Mouse (Mus musculus): ENCODE data around the gene Cdc42se1. TPM values are rescaled to one million over a fixed set of nuclear protein-coding genes. Genes with fewer than 3 reads are reported as not detected.
A peak's percentile ranks its signal among the peaks of the same experiment; 100 is the strongest.
"Not testable (repeated sequence)": the region's sequence is repeated elsewhere in the genome, so short reads cannot be mapped to it uniquely, and the experiment has no call there.

The Cdc42se1 gene
- polyA plus RNA-seq, 1 experiment from 2014 or later = 90.3 TPM

DNA sequence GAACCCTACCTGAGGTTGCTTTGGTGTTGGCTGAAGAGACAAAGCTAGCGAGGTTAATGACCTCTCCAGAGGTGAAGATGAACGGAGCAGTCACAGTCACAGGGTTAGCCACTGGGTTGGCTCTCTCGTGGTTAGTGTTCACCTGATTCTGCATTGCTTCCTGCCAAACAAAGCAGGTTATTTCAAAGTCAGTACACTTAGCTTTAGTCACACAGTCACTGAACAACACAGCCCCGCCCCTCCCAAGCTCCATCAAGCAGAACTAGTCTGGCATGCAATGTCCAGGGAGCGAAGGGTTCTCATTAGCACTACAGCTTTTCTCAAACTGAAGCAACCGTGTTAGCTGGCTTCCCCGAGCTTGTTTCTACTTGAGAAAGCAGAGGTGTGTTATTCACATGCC lies 28.4 kb upstream of the Cdc42se1 start:
- WGBS = 53% methylated on average over 7 of the region's 7 CpGs
- H3K4me3 ChIP-seq (ENCODE audit: low read length) = no peak overlapping the region
- H3K4me2 ChIP-seq (replicated peaks; ENCODE audit: low read depth, low read length) = no peak overlapping the region
- no peak overlapping the region for H3K9ac ChIP-seq (replicated peaks; ENCODE audit: low read length)
- H3K27ac ChIP-seq (ENCODE audit: low read length) = peak overlapping the region; percentile 83
- no peaks in the 10 kb centered on the region for H3K27me3 ChIP-seq (ENCODE audit: insufficient read depth, low read length)
- peak; percentile 93 for ATAC-seq (ENCODE audit: low FRiP score, low TSS enrichment)
- H3K4me1 ChIP-seq (ENCODE audit: insufficient read depth, low read length) = no peaks in the 10 kb centered on the region
- H3K36me3 ChIP-seq (ENCODE audit: insufficient read depth, low read length) = peaks cover 64% of the 10 kb centered on the region
- no peaks in the 10 kb centered on the region for H3K9me3 ChIP-seq (ENCODE audit: low read length)

GRCm38 (mm10) chr3:95200562-95200961 lies 28.0 kb upstream of the Cdc42se1 start:
- H3K9ac ChIP-seq (replicated peaks; ENCODE audit: low read length) = no peak overlapping the region
- no peaks in the 10 kb centered on the region for H3K9me3 ChIP-seq (ENCODE audit: low read length)
- no peak overlapping the region for H3K4me2 ChIP-seq (replicated peaks; ENCODE audit: low read depth, low read length)
- H3K27ac ChIP-seq (ENCODE audit: low read length) = peak overlapping the region; percentile 83
- no peak overlapping the region for H3K4me3 ChIP-seq (ENCODE audit: low read length)
- ATAC-seq (ENCODE audit: low FRiP score, low TSS enrichment) = no peak
- H3K36me3 ChIP-seq (ENCODE audit: insufficient read depth, low read length) = peaks cover 64% of the 10 kb centered on the region
- WGBS = 71% methylated on average over 2 of the region's 2 CpGs
- no peaks in the 10 kb centered on the region for H3K4me1 ChIP-seq (ENCODE audit: insufficient read depth, low read length)
- no peaks in the 10 kb centered on the region for H3K27me3 ChIP-seq (ENCODE audit: insufficient read depth, low read length)

- no peak overlapping the region for H3K27ac ChIP-seq (ENCODE audit: low read length)
- no peak for ATAC-seq (ENCODE audit: low FRiP score, low TSS enrichment)
- H3K4me2 ChIP-seq (replicated peaks; ENCODE audit: low read depth, low read length) = no peak overlapping the region
- WGBS = 88% methylated on average over 6 of the region's 6 CpGs
- peaks cover 50% of the 10 kb centered on the region for H3K36me3 ChIP-seq (ENCODE audit: insufficient read depth, low read length)
- no peaks in the 10 kb centered on the region for H3K4me1 ChIP-seq (ENCODE audit: insufficient read depth, low read length)
- no peak overlapping the region for H3K9ac ChIP-seq (replicated peaks; ENCODE audit: low read length)
- H3K4me3 ChIP-seq (ENCODE audit: low read length) = no peak overlapping the region
- H3K27me3 ChIP-seq (ENCODE audit: insufficient read depth, low read length) = no peaks in the 10 kb centered on the region
- no peaks in the 10 kb centered on the region for H3K9me3 ChIP-seq (ENCODE audit: low read length)
Measured at GRCm38 (mm10) chr3:95203880-95204279, 24.7 kb upstream of the Cdc42se1 start.

- peaks cover 26% of the 10 kb centered on the region for H3K36me3 ChIP-seq (ENCODE audit: insufficient read depth, low read length)
Measured at GRCm38 (mm10) chr3:95208286-95208685, 20.2 kb upstream of the Cdc42se1 start.

GRCm38 (mm10) chr3:95210585-95210984 lies 17.9 kb upstream of the Cdc42se1 start:
- no peak overlapping the region for H3K9ac ChIP-seq (replicated peaks; ENCODE audit: low read length)
- no peak overlapping the region for H3K4me3 ChIP-seq (ENCODE audit: low read length)
- H3K4me1 ChIP-seq (ENCODE audit: insufficient read depth, low read length) = no peaks in the 10 kb centered on the region
- H3K27me3 ChIP-seq (ENCODE audit: insufficient read depth, low read length) = no peaks in the 10 kb centered on the region
- no peak overlapping the region for H3K4me2 ChIP-seq (replicated peaks; ENCODE audit: low read depth, low read length)
- H3K9me3 ChIP-seq (ENCODE audit: low read length) = no peaks in the 10 kb centered on the region
- H3K36me3 ChIP-seq (ENCODE audit: insufficient read depth, low read length) = peaks cover 20% of the 10 kb centered on the region
- 97% methylated on average over 2 of the region's 2 CpGs for WGBS
- no peak overlapping the region for H3K27ac ChIP-seq (ENCODE audit: low read length)
- ATAC-seq (ENCODE audit: low FRiP score, low TSS enrichment) = no peak

More at GRCm38 (mm10) chr3:95208286-95208685, 20.2 kb upstream of the Cdc42se1 start:
- Histone ChIP-seq H3K9me3 (ENCODE audit: low read length) (no peaks in the 10 kb centered on the region), H3K27ac (ENCODE audit: low read length) (no peak overlapping the region), H3K4me1 (ENCODE audit: insufficient read depth, low read length) (no peaks in the 10 kb centered on the region), H3K4me2 (replicated peaks; ENCODE audit: low read depth, low read length) (no peak overlapping the region), H3K27me3 (ENCODE audit: insufficient read depth, low read length) (no peaks in the 10 kb centered on the region), H3K4me3 (ENCODE audit: low read length) (no peak overlapping the region), H3K9ac (replicated peaks; ENCODE audit: low read length) (no peak overlapping the region)
- no peak for ATAC-seq (ENCODE audit: low FRiP score, low TSS enrichment)
- 93% methylated on average over 4 of the region's 4 CpGs for WGBS

DNA sequence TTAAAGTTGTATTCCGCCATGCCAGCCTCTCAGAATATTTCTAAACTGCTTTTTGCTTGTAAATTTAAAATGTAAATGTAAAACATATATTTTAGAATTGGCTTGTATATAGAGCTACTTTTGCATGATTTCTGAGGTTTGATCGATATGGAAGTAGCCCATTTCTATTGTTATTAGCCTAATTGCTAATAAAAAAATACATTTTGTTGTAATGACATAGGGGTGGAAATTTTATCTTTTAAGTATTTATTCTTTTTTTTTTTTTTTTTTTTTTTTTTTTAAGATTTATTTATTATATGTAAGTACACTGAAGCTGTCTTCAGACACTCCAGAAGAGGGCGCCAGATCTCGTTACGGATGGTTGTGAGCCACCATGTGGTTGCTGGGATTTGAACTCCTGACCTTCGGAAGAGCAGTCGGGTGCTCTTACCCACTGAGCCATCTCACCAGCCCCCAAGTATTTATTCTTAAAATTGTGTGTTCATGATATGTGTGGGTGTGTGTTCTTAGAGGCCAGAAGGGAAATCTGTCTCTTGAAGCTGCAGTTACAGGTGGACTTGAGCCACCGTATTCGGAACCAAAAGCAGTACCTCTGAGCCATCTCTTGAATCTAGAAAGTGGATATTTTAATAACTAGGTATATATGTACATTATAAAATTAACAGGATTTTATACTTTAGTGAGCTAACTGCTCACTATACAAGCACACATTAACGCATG lies 15.5 kb upstream of the Cdc42se1 start:
- H3K9me3 ChIP-seq (ENCODE audit: low read length); H3K4me2 ChIP-seq (replicated peaks; ENCODE audit: low read depth, low read length); H3K9ac ChIP-seq (replicated peaks; ENCODE audit: low read length); H3K27me3 ChIP-seq (ENCODE audit: insufficient read depth, low read length); ATAC-seq (ENCODE audit: low FRiP score, low TSS enrichment); H3K27ac ChIP-seq (ENCODE audit: low read length); H3K4me1 ChIP-seq (ENCODE audit: insufficient read depth, low read length); H3K4me3 ChIP-seq (ENCODE audit: low read length): not testable (repeated sequence)
- WGBS = 93% methylated on average over 7 of the region's 10 CpGs
- peaks cover 11% of the 10 kb centered on the region for H3K36me3 ChIP-seq (ENCODE audit: insufficient read depth, low read length)

DNA sequence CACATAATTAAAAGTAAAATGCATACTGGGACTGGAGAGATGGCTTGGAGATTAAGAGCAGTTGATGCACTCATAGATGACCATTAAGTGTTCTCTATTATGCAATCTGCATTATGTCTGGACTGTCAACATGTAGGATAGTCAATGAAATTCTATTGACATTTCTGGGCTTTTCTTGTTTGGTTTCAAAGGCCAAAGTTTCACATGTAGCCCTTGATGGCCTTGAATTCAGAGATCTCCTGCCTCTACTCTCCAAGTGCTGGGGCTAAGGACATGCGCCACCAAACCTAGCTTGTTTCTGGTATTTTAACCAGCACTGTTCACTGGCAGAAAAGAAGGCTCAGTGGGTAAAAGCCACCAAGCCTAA lies 14.9 kb upstream of the Cdc42se1 start:
- 96% methylated on average over 1 of the region's 1 CpGs for WGBS
- no peak overlapping the region for H3K27ac ChIP-seq (ENCODE audit: low read length)
- H3K9ac ChIP-seq (replicated peaks; ENCODE audit: low read length) = no peak overlapping the region
- H3K4me2 ChIP-seq (replicated peaks; ENCODE audit: low read depth, low read length) = no peak overlapping the region
- H3K27me3 ChIP-seq (ENCODE audit: insufficient read depth, low read length) = no peaks in the 10 kb centered on the region
- no peak for ATAC-seq (ENCODE audit: low FRiP score, low TSS enrichment)
- H3K4me3 ChIP-seq (ENCODE audit: low read length) = no peak overlapping the region
- H3K36me3 ChIP-seq (ENCODE audit: insufficient read depth, low read length) = peaks cover 11% of the 10 kb centered on the region
- H3K4me1 ChIP-seq (ENCODE audit: insufficient read depth, low read length) = peaks cover 13% of the 10 kb centered on the region
- no peaks in the 10 kb centered on the region for H3K9me3 ChIP-seq (ENCODE audit: low read length)

DNA sequence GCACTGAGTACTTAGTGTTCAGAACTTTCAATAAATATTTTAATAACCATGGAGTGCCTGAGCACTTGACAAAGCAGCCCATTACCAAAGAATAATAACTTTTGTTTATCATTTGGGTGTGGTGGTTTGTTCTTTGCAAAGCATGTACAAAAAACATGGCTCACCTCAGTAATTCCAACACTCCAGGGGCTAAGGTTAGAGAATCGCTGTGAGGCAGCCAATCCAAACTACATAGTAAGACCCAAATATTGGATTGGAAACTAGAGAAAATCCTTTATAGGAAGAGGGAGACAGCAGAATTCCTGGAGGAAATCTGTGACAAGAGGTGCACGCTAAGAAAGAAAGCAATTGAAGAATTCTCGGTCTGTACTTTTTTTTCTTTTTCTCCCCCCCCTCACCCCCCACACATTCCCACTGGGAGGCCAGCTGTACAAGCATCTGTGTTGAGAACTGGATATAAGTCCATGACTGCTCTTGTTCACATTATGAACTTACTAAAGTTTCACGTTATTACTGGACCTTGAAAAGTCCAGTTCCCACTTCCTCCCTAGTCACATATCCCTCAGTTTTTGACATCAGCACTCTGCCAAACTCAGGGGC lies 11.8 kb upstream of the Cdc42se1 start:
- ATAC-seq (ENCODE audit: low FRiP score, low TSS enrichment) = peak; percentile 62
- H3K36me3 ChIP-seq (ENCODE audit: insufficient read depth, low read length) = peaks cover 31% of the 10 kb centered on the region
- 16% methylated on average over 4 of the region's 4 CpGs for WGBS
- H3K4me2 ChIP-seq (replicated peaks; ENCODE audit: low read depth, low read length) = peak overlapping the region; percentile 77
- H3K4me1 ChIP-seq (ENCODE audit: insufficient read depth, low read length) = peaks cover 14% of the 10 kb centered on the region
- H3K4me3 ChIP-seq (ENCODE audit: low read length) = peak overlapping the region; percentile 87
- H3K27me3 ChIP-seq (ENCODE audit: insufficient read depth, low read length) = no peaks in the 10 kb centered on the region
- H3K9ac ChIP-seq (replicated peaks; ENCODE audit: low read length) = peak overlapping the region; percentile 99
- no peaks in the 10 kb centered on the region for H3K9me3 ChIP-seq (ENCODE audit: low read length)
- peak overlapping the region; percentile 100 for H3K27ac ChIP-seq (ENCODE audit: low read length)

DNA sequence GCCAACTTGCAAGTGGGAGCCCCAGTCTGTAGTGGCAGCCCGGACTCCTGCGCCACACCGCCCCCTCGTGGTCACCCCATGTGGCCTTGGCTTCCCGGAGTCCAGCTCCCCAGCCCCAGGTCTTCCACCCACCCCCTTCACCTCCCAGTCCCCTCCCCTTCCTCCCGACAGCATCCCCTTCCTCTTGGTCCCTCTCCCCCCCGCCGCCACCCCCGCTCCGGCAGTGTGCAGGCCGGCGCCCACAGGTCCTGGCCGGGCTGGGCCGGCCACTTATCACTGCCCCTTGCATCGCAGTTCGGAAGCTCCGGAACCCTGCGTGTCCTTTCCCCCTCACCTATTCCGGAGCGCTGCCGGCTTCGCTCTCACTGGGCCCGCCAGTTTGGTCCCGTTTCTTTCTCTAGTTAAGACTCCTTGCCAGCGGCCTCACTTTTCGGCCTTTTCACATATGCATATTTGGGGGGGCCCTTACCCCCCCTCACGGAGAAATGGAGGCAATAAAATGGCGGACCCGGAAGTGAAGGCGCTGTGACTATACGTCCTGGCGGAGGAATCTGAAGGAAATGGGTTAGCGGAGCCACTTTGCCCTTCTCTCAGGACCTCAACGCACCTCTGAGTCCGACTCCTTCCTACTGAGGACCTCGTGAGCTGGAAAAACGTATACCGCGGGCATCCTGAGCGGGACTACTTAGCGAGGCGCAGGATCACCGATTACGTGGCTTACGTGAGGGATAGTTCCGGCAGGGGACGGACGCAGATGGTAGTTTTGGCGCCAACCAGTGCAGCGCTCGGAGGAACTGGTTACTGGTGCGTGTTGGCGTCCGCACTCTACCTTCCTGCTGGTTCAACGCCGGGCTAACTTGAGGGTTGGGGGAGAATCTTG lies 11.0 kb upstream of the Cdc42se1 start, which contains the start of gene Gabpb2:
Gene Gabpb2, minus strand, starts transcription at position 662 of the 880 bp plus-strand sequence.
- H3K4me1 ChIP-seq (ENCODE audit: insufficient read depth, low read length) = peaks cover 14% of the 10 kb centered on the region
- ATAC-seq (ENCODE audit: low FRiP score, low TSS enrichment) = peak; percentile 96
- H3K4me3 ChIP-seq (ENCODE audit: low read length) = peak within 1 kb of the TSS; percentile 87
- peak within 1 kb of the TSS; percentile 99 for H3K9ac ChIP-seq (replicated peaks; ENCODE audit: low read length)
- H3K36me3 ChIP-seq (ENCODE audit: insufficient read depth, low read length) = peaks cover 36% of the 10 kb centered on the region
- H3K4me2 ChIP-seq (replicated peaks; ENCODE audit: low read depth, low read length) = peak within 1 kb of the TSS; percentile 77
- H3K9me3 ChIP-seq (ENCODE audit: low read length) = no peaks in the 10 kb centered on the region
- no peaks in the 10 kb centered on the region for H3K27me3 ChIP-seq (ENCODE audit: insufficient read depth, low read length)
- peak within 1 kb of the TSS; percentile 100 for H3K27ac ChIP-seq (ENCODE audit: low read length)
- WGBS = under 1% methylated on average over 54 of the region's 56 CpGs

Measured in kidney, embryonic 16.5 days (tissue).